Mouse (Mus musculus) midbrain, embryonic 14.5 days (tissue): ENCODE measurements around the gene Sv2c. TPM values are rescaled to one million over a fixed set of nuclear protein-coding genes. Genes with fewer than 3 reads are reported as not detected.

ENCODE experiments used
- ATAC-seq: fragments of 200-750 bp; cut with Nextera tagmentation; 2 replicates; pipeline ENCODE4 v1.8.0; 2017; ENCODE audit warnings: moderate number of reproducible peaks, moderate library complexity; ENCODE audit not compliant: low FRiP score, low TSS enrichment
- DNase-seq: peaks from one replicate; pipeline ENCODE4 v3.0.0-alpha.2; 2015
- H3K27ac ChIP-seq: fragments of 300-500 bp; sonication (generic); replicated peaks from 2 replicates; pipeline ENCODE4 v1.5.1; 2014; ENCODE audit warnings: mild to moderate bottlenecking, low read depth, low read length, moderate library complexity
- H3K27me3 ChIP-seq: fragments of 300-500 bp; sonication (generic); 2 replicates; pipeline ENCODE4 v1.6.1; 2014; ENCODE audit warnings: low read length, control low read depth, mixed read lengths; ENCODE audit not compliant: control insufficient read depth, insufficient read depth
- H3K36me3 ChIP-seq: fragments of 300-500 bp; sonication (generic); 2 replicates; pipeline ENCODE4 v1.6.1; 2014; ENCODE audit warnings: low read length, control low read depth; ENCODE audit not compliant: control insufficient read depth, insufficient read depth
- H3K4me1 ChIP-seq: fragments of 300-500 bp; sonication (generic); 2 replicates; pipeline ENCODE4 v1.6.1; 2014; ENCODE audit warnings: mild to moderate bottlenecking, antibody characterized with exemption, low read length, control low read depth; ENCODE audit not compliant: control insufficient read depth, insufficient read depth
- H3K4me2 ChIP-seq: fragments of 300-500 bp; sonication (generic); 2 replicates; pipeline ENCODE4 v1.6.1; 2014; ENCODE audit warnings: mild to moderate bottlenecking, low read length, moderate library complexity
- H3K4me3 ChIP-seq: fragments of 300-500 bp; sonication (generic); replicated peaks from 2 replicates; pipeline ENCODE4 v1.5.1; 2014; ENCODE audit warnings: low read depth, low read length
- H3K9ac ChIP-seq: fragments of 300-500 bp; sonication (generic); replicated peaks from 2 replicates; pipeline ENCODE4 v1.6.1; 2014; ENCODE audit warnings: mild to moderate bottlenecking, low read length, moderate library complexity
- H3K9me3 ChIP-seq: fragments of 300-500 bp; sonication (generic); 2 replicates; pipeline ENCODE4 v1.6.1; 2016; ENCODE audit warnings: low read length, control low read depth, mixed read lengths; ENCODE audit not compliant: control insufficient read depth
- WGBS: fragments of 180-500 bp; shearing (Covaris S2); extraction: QIAGEN DNeasy Blood & Tissue Kit; methylation state at CpG from one replicate; pipeline ENCODE4 v1.1.7; 2014; 5-methylcytosine and 5-hydroxymethylcytosine counted together
- polyA plus RNA-seq: library from polyadenylated mRNA; unstranded; fragments of >200 nt; fragmentation: Nextera tagmentation; extraction: Ambion mirVana; gene quantifications from 2 replicates; pipeline ENCODE4 v1.2.1, GENCODE M21; 2014

The Sv2c gene
- polyA plus RNA-seq, 1 experiment from 2014 or later, result 9.2 TPM

GRCm38 (mm10) chr13:95950434-95951091, 181.8 kb downstream of the Sv2c start:
- H3K4me3 ChIP-seq, result no peak overlapping the region
- H3K4me1 ChIP-seq, result peaks cover 3% of the 10 kb centered on the region; the same call in 1 of the 2 replicates
- WGBS, result 83% methylated on average over 11 of the region's 11 CpGs
- ATAC-seq (no peak), DNase-seq (no peak)
- H3K9me3 ChIP-seq, result no peaks in the 10 kb centered on the region
- H3K4me2 ChIP-seq, result no peak overlapping the region
- no peaks in the 10 kb centered on the region for H3K36me3 ChIP-seq
- no peak overlapping the region for H3K9ac ChIP-seq
- H3K27me3 ChIP-seq, result no peaks in the 10 kb centered on the region
- no peak overlapping the region for H3K27ac ChIP-seq

GRCm38 (mm10) chr13:95949356-95949755, 183.0 kb downstream of the Sv2c start:
- no peaks in the 10 kb centered on the region for H3K9me3 ChIP-seq
- peaks cover 3% of the 10 kb centered on the region; the same call in 1 of the 2 replicates for H3K4me1 ChIP-seq
- ATAC-seq, result no peak
- no peak for DNase-seq
- no peak overlapping the region for H3K4me3 ChIP-seq
- WGBS, result 87% methylated on average over 4 of the region's 4 CpGs
- no peaks in the 10 kb centered on the region for H3K27me3 ChIP-seq
- H3K4me2 ChIP-seq, result no peak overlapping the region
- H3K9ac ChIP-seq, result no peak overlapping the region
- H3K36me3 ChIP-seq, result no peaks in the 10 kb centered on the region
- H3K27ac ChIP-seq, result no peak overlapping the region

GRCm38 (mm10) chr13:95948821-95949220, 183.6 kb downstream of the Sv2c start:
- no peak for DNase-seq

DNA sequence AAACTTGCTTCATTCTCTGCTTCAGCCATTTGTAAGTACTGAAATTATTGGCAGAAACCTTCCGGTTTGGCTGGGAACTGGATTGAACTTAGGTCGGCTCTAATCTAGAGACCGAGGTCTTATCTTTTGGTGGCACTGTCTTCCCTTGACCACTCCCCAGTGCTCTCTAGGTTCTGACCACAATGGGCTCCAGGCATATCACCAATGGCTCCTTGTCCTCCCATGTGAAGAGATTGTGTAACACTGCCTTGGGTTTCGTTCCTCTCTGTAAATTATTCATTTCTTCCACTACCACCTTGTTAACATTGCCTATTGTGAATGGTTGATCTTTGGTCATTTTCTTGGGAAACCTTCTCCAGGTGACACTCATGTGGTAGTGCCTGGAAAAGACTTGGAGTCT, 184.0 kb downstream of the Sv2c start:
- Histone ChIP-seq H3K27me3 (no peaks in the 10 kb centered on the region), H3K4me2 (no peak overlapping the region), H3K4me3 (no peak overlapping the region), H3K36me3 (no peaks in the 10 kb centered on the region), H3K4me1 (no peaks in the 10 kb centered on the region; the same call in 1 of the 2 replicates), H3K27ac (no peak overlapping the region), H3K9me3 (no peaks in the 10 kb centered on the region), H3K9ac (no peak overlapping the region)
- WGBS, result 93% methylated on average over 4 of the region's 4 CpGs
- ATAC-seq, result no peak
- DNase-seq, result no peak

More at GRCm38 (mm10) chr13:95948821-95949220, 183.6 kb downstream of the Sv2c start:
- no peaks in the 10 kb centered on the region for H3K9me3 ChIP-seq
- H3K27ac ChIP-seq, result no peak overlapping the region
- no peaks in the 10 kb centered on the region for H3K36me3 ChIP-seq
- 89% methylated on average over 4 of the region's 4 CpGs for WGBS
- no peak overlapping the region for H3K4me3 ChIP-seq
- no peak for ATAC-seq
- H3K9ac ChIP-seq, result no peak overlapping the region
- no peaks in the 10 kb centered on the region for H3K27me3 ChIP-seq
- no peak overlapping the region for H3K4me2 ChIP-seq
- peaks cover 3% of the 10 kb centered on the region; the same call in 1 of the 2 replicates for H3K4me1 ChIP-seq

DNA sequence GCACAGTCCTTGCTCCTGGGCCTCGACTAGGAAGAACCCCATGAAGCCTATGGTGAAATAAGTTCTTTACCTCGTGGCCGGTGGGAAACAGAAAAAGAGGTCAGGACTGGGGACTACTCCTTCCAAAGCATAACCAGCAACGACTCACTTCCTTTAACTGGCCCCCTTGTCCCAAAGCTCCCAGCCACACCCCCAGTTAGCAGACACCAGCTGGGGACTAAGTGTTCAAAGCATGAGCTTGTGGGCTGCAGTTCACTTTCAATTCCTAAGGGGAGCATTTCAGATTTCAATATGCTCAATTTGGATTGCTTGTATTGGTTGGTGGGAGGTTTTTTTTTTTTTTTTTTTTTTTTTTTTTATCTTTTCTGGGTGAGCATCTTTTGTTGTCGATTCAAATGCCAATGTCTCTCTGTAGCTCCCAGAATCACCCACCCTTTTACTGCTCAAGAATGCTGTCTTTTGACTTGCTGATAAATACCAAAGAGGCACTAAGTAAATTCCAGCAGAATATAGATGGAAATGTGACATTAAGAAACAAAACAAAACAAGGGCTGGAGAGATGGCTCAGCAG, 186.4 kb downstream of the Sv2c start:
- 62% methylated on average over 5 of the region's 5 CpGs for WGBS
- ATAC-seq (no peak), DNase-seq (no peak)
- H3K4me2 ChIP-seq, result no peak overlapping the region
- no peaks in the 10 kb centered on the region for H3K36me3 ChIP-seq
- no peak overlapping the region for H3K4me3 ChIP-seq
- no peaks in the 10 kb centered on the region for H3K27me3 ChIP-seq
- no peaks in the 10 kb centered on the region for H3K4me1 ChIP-seq
- no peak overlapping the region for H3K9ac ChIP-seq
- H3K9me3 ChIP-seq, result no peaks in the 10 kb centered on the region
- no peak overlapping the region for H3K27ac ChIP-seq

DNA sequence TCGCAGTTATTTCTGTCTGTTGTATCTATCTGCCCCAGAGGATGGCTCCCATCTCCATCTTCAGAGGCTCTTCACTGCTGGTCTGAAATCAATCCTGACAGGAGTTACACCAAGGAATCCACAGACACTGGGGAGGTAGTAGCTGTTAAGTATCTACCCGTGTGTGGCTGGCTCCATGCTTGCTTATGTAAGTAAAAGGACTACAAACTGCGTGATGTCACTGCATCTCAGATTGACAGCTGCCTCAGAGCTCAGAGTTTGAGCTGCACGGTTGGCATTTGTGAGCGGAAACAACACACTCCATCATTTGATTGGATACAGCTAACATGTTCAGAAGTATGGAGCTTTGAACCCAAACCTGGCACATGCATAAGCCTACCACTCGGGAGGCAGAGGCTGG, 187.8 kb downstream of the Sv2c start:
- Histone ChIP-seq H3K9ac (no peak overlapping the region), H3K4me1 (no peaks in the 10 kb centered on the region), H3K4me2 (no peak overlapping the region), H3K4me3 (no peak overlapping the region), H3K9me3 (no peaks in the 10 kb centered on the region), H3K36me3 (no peaks in the 10 kb centered on the region), H3K27ac (no peak overlapping the region), H3K27me3 (no peaks in the 10 kb centered on the region)
- ATAC-seq, result no peak
- DNase-seq, result no peak
- 87% methylated on average over 6 of the region's 6 CpGs for WGBS

DNA sequence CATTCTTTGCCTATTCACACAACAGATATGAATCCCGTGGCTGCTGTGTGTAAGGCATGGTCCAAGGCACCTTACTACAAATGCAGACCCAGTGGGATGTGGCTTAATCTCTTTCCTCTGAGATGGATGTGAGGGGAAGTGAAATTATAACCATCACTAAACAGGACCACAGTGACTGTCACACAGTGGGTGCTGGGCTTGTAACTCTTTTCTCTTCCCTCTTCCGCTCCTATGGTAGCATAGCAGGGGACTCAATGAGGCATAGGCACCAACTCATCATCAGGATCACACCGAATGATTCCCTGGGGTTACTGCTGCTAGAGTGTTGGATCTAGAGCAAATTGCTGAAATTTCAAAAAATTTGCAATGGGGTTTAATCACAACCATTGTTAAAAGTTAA, 188.5 kb downstream of the Sv2c start:
- Histone ChIP-seq H3K4me1 (no peaks in the 10 kb centered on the region), H3K4me3 (no peak overlapping the region), H3K4me2 (no peak overlapping the region), H3K36me3 (no peaks in the 10 kb centered on the region), H3K27ac (no peak overlapping the region), H3K9me3 (no peaks in the 10 kb centered on the region), H3K27me3 (no peaks in the 10 kb centered on the region), H3K9ac (no peak overlapping the region)
- ATAC-seq (no peak), DNase-seq (no peak)
- 64% methylated on average over 3 of the region's 3 CpGs for WGBS

DNA sequence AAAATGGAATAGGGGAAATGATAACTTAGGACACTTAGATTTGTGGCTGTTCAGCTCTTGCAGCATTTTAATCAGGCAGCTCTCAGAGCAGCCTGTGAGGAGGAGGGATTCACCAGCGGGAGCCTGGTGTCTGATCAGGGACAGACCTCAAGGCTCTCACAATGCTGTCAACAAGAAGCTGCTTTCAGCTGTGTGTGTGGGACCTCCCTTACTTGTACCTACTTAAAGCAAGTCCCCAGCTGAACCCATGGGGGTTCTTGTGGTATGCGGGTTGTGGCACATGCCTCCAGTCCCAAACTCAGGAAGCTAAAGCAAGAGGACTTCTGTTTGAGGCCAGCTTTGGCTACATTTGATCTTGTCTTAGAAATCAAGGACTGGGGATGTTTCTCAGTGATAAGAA, 189.8 kb downstream of the Sv2c start:
- Histone ChIP-seq H3K9me3 (no peaks in the 10 kb centered on the region), H3K36me3 (no peaks in the 10 kb centered on the region), H3K4me3 (no peak overlapping the region), H3K27me3 (no peaks in the 10 kb centered on the region), H3K27ac (no peak overlapping the region), H3K4me1 (no peaks in the 10 kb centered on the region), H3K4me2 (no peak overlapping the region), H3K9ac (no peak overlapping the region)
- DNase-seq (peak; percentile 11), ATAC-seq (no peak)
- 36% methylated on average over 2 of the region's 2 CpGs for WGBS

GRCm38 (mm10) chr13:95941861-95942260, 190.5 kb downstream of the Sv2c start:
- H3K9me3 ChIP-seq, result no peaks in the 10 kb centered on the region
- H3K4me3 ChIP-seq, result no peak overlapping the region
- no peak overlapping the region for H3K9ac ChIP-seq
- no peaks in the 10 kb centered on the region for H3K4me1 ChIP-seq
- H3K4me2 ChIP-seq, result no peak overlapping the region
- no peak for ATAC-seq
- H3K27me3 ChIP-seq, result no peaks in the 10 kb centered on the region
- DNase-seq, result no peak
- no peaks in the 10 kb centered on the region for H3K36me3 ChIP-seq
- WGBS, result 86% methylated on average over 4 of the region's 4 CpGs
- H3K27ac ChIP-seq, result no peak overlapping the region
